Mouse (Mus musculus) heart, postnatal 10 days (tissue): ENCODE measurements around the gene Hist1h2bb. TPM values are rescaled to one million over a fixed set of nuclear protein-coding genes. Genes with fewer than 3 reads are reported as not detected.

ENCODE experiments used
- DNase-seq, 2 experiments: peaks; one replicate each; pipeline ENCODE4 v3.0.0; 2021
- intact Hi-C: fragments of 180-260 bp; cut with DNase I; formaldehyde crosslinking; loops from one replicate; pipeline ENCODE4 v1.15.1; 2025
- total RNA-seq, 2 experiments: library from RNA; stranded (reverse); gene quantifications; 2 replicates each; pipeline ENCODE4 v1.2.3; 2021

The Hist1h2bb gene
- total RNA-seq, 2 experiments from 2014 or later = 105 to 106 TPM

- intact Hi-C loops = loop anchor here (5.0 to 10.0 kb wide), 3 partner anchors 211 to 1921 kb away; partner anchors contain the start of genes Hist1h2af, Hist1h2ag, Hist1h2bj and Hist1h3g
Measured at GRCm38 (mm10) chr13:23745381-23746161, 963 bp upstream of the Hist1h2bb start, which contains the start of gene Hist1h3c. Gene Hist1h3c, minus strand, starts transcription at chr13:23745602.

GRCm38 (mm10) chr13:23747081-23747891 is 752 bp downstream of the Hist1h2bb start:
- intact Hi-C loops = loop anchor here (5.0 to 10.0 kb wide), 3 partner anchors 212 to 1922 kb away; partner anchors contain the start of genes Hist1h2af, Hist1h2ag, Hist1h2bj and Hist1h3g
- DNase-seq = no peak

More at GRCm38 (mm10) chr13:23745381-23746161, 963 bp upstream of the Hist1h2bb start, which contains the start of gene Hist1h3c:
- DNase-seq = peak; percentile 90 to 92

- DNase-seq = no peak
- intact Hi-C loops = loop anchor here (5.0 to 10.0 kb wide), 3 partner anchors 213 to 1923 kb away; partner anchors contain the start of genes Hist1h2af, Hist1h2ag, Hist1h2bj and Hist1h3g
Measured at GRCm38 (mm10) chr13:23747892-23748288, 1.4 kb downstream of the Hist1h2bb start.

- no peak for DNase-seq
- intact Hi-C loops = loop anchor here (5.0 to 10.0 kb wide), 4 partner anchors 215 to 1995 kb away; partner anchors contain the start of genes Hist1h2af, Hist1h2ag, Hist1h2ak and Hist1h2bj
Measured at GRCm38 (mm10) chr13:23749563-23750121, 3.1 kb downstream of the Hist1h2bb start.

- intact Hi-C loops = loop anchor here (10.0 kb wide), 1 partner anchor 1996 kb away; the partner anchor contains the start of genes Hist1h2ak, Hist1h2bn and Hist1h4k
- peak; percentile 59 to 69 for DNase-seq
Measured at GRCm38 (mm10) chr13:23750839-23751477, 4.4 kb downstream of the Hist1h2bb start, which contains the start of gene Hist1h2ab. Gene Hist1h2ab, plus strand, starts transcription at chr13:23751126.

- intact Hi-C loops = loop anchor here (10.0 kb wide), 1 partner anchor 1997 kb away; the partner anchor contains the start of genes Hist1h2ak, Hist1h2bn and Hist1h4k
- DNase-seq = no peak
Measured at GRCm38 (mm10) chr13:23751478-23751956, 5.0 kb downstream of the Hist1h2bb start.

- DNase-seq = peak; percentile 91 to 92
- intact Hi-C loops = loop anchor here (10.0 kb wide), 1 partner anchor 1997 kb away; the partner anchor contains the start of genes Hist1h2ak, Hist1h2bn and Hist1h4k
Measured at GRCm38 (mm10) chr13:23752067-23752741, 5.7 kb downstream of the Hist1h2bb start, which contains the start of gene Hist1h3b. Gene Hist1h3b, plus strand, starts transcription at chr13:23752267.

- intact Hi-C loops = loop anchor here (10.0 kb wide), 1 partner anchor 1998 kb away; the partner anchor contains the start of genes Hist1h2ak, Hist1h2bn and Hist1h4k
Measured at GRCm38 (mm10) chr13:23752742-23753172, 6.2 kb downstream of the Hist1h2bb start.

GRCm38 (mm10) chr13:23753314-23754078 is 7.0 kb downstream of the Hist1h2bb start:
- intact Hi-C loops = loop anchor here (10.0 kb wide), 1 partner anchor 1999 kb away; the partner anchor contains the start of genes Hist1h2ak, Hist1h2bn and Hist1h4k
- no peak for DNase-seq

More at GRCm38 (mm10) chr13:23752742-23753172, 6.2 kb downstream of the Hist1h2bb start:
- DNase-seq = no peak

- intact Hi-C loops = loop anchor here (5.0 to 10.0 kb wide), 2 partner anchors 1718 to 2000 kb away; partner anchors contain the start of genes Hist1h2ah, Hist1h2ak, Hist1h2bk and Hist1h2bn
- no peak for DNase-seq
Measured at GRCm38 (mm10) chr13:23755000-23755399, 8.5 kb downstream of the Hist1h2bb start.

GRCm38 (mm10) chr13:23756790-23757189 is 10.3 kb downstream of the Hist1h2bb start, which contains the start of gene Hist1h4b:
Gene Hist1h4b, plus strand, starts transcription at chr13:23757013.
- peak; percentile 88 to 89 for DNase-seq
- intact Hi-C loops = loop anchor here (5.0 to 10.0 kb wide), 2 partner anchors 1719 to 2002 kb away; partner anchors contain the start of genes Hist1h2ah, Hist1h2ak, Hist1h2bk and Hist1h2bn

GRCm38 (mm10) chr13:23757211-23757773 is 10.8 kb downstream of the Hist1h2bb start:
- no peak for DNase-seq
- intact Hi-C loops = loop anchor here (5.0 to 10.0 kb wide), 2 partner anchors 1720 to 2002 kb away; partner anchors contain the start of genes Hist1h2ah, Hist1h2ak, Hist1h2bk and Hist1h2bn

- intact Hi-C loops = loop anchor here (5.0 to 10.0 kb wide), 2 partner anchors 1721 to 2003 kb away; partner anchors contain the start of genes Hist1h2ah, Hist1h2ak, Hist1h2bk and Hist1h2bn
- no peak for DNase-seq
Measured at GRCm38 (mm10) chr13:23757921-23758320, 11.4 kb downstream of the Hist1h2bb start.

GRCm38 (mm10) chr13:23759251-23759771 is 12.8 kb downstream of the Hist1h2bb start:
- intact Hi-C loops = loop anchor here (5.0 to 10.0 kb wide), 2 partner anchors 1722 to 2005 kb away; partner anchors contain the start of genes Hist1h2ah, Hist1h2ak, Hist1h2bk and Hist1h2bn

GRCm38 (mm10) chr13:23759916-23760239 is 13.3 kb downstream of the Hist1h2bb start:
- intact Hi-C loops = loop anchor here (5.0 to 10.0 kb wide), 3 partner anchors 1708 to 2005 kb away; partner anchors contain the start of genes Hist1h2ah, Hist1h2ak, Hist1h2bk and Hist1h2bn
- DNase-seq = no peak

More at GRCm38 (mm10) chr13:23759251-23759771, 12.8 kb downstream of the Hist1h2bb start:
- no peak for DNase-seq
